Mouse (Mus musculus): ENCODE data around the gene S100a1.
A peak's percentile ranks its signal among the peaks of the same experiment; 100 is the strongest.

Gene S100a1

GRCm38 (mm10) chr3:90513796-90514590, at the start of gene S100a1, which contains the start of gene S100a13:
Gene S100a1, minus strand, starts transcription at chr3:90514392.
Gene S100a13, plus strand, starts transcription at chr3:90514435.
- no peak for DNase-seq

GRCm38 (mm10) chr3:90560008-90560628, 45.9 kb upstream of the S100a1 start, which contains the start of gene S100a3:
Gene S100a3, plus strand, starts transcription at chr3:90560578.
- no peak for DNase-seq

- DNase-seq, result no peak
Observed at GRCm38 (mm10) chr3:90555954-90556353, 41.8 kb upstream of the S100a1 start.

DNA sequence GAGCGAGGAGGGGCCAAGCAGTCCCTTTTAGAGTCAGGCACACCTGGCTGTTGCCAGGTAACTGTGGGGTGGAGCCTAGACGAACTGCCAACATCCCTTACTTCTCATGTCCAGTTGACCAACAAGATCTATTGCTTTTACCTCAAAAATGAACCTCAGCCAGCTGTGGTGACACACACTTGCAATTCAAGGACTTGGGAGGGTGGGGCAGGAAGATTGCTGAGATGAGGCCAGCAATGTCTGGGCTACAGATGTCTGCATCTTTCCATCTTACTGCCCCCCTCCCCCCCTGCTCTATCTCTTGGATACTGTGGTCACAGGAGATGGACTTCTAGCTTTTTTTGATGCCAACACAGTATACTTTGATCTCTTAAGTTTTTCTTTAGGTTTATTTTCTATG, 38.0 kb upstream of the S100a1 start:
- DNase-seq, result no peak

- no peak for DNase-seq
Observed at GRCm38 (mm10) chr3:90550421-90550790, 36.2 kb upstream of the S100a1 start.

GRCm38 (mm10) chr3:90549676-90550420, 35.7 kb upstream of the S100a1 start:
- no peak for DNase-seq

DNA sequence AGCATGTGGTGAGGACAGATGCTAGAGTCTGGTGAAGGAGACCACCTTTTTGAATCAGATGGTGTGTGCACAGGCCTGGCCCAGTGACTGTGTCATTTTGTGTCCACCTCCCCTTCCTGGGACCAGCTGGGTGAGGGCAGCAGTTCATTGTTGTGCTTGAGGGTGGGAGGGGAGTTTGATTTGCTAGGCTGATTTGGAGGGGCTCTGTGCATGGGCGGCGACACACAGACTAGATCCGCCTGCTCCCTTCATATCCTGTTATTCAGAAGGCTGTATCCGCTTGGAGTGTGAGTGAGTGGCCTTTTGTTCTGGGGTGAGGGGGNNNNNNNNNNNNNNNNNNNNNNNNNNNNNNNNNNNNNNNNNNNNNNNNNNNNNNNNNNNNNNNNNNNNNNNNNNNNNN, 26.7 kb upstream of the S100a1 start:
- no peak for DNase-seq

GRCm38 (mm10) chr3:90537905-90538296, 23.7 kb upstream of the S100a1 start:
- DNase-seq, result no peak

DNA sequence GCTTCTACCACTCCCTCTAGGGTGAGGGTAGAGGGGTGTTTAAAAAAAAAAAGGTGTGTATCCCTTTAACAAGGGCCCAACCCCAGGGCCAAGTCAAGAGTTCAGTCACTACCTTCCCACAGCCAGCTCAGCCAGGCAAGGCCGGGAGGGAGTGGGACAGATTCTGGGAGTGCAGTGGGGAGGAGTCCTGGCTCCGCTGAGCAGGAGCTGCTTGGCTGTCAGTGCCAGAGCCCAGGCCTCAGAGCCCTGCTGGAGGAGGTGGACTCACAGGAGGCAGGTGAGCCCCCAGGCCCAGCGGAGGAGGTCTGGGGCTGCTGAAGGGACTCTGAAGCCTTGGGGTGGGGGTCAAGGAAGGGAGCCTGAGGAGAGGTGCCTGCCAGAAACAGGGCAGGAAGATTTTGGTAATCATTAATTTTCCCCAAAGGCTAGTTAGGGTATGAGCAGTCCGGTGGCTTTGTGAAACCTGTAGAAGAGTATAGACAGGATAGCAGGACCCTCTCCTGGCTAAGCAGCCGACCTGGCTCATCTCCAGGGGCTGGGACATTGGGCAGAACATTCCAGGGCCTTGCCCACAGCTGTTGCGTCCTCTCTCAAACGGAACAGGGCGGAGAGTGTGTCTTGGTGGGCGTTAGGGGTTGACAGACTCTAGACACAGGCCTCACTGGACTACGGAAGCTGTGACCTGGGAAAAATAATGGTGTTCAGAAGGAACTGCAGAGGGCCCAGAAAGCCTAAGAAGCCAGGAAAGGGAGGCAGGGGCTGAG, 23.1 kb upstream of the S100a1 start, which contains the start of gene S100a16:
TSS of gene S100a16 (plus strand) at position 114 of the 764 bp plus-strand sequence.
- peak; percentile 53 for DNase-seq

GRCm38 (mm10) chr3:90535446-90535845, 21.3 kb upstream of the S100a1 start:
- no peak for DNase-seq

DNA sequence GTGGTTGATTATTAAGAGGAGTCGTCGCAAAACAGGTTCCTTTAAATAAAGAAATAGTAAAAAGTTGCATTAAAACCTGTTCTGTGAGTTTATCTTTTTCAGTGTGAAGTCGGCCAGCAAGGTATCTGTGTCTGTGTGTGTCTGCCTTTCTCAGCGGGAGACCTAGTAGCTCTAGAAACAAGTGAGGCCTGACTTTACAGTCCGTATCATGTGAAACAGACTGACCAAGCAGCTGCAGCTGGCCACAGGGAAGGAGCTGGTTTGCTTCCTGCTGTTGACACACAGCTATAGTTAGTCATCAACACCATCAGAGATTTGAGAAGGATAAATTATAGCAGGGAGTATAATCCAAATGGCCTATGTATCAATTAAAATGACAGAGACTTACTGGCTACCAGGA, 17.5 kb upstream of the S100a1 start:
- DNase-seq, result no peak

GRCm38 (mm10) chr3:90527291-90527873, 13.2 kb upstream of the S100a1 start:
- no peak for DNase-seq

DNA sequence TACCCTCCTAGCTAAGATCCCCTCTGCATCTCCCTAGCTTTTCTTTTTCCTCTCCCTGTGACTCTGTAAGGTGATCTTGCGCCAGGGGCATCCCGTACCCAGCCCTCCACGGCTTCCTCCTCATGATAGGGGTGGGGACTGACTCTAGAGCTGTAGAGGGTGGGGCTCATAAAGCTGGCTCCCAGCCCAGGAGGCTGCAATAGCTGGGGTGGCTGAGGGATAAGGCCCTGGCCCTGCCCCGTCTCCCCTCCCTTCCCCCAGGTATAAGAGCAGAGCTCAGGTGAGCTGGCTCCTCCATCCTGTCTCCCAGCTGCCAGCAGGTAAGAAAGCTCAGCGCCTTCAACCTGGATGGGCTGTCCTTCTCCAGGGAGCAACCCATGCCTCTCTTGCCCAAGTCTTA, 12.4 kb upstream of the S100a1 start, which contains the start of gene S100a14:
TSS of gene S100a14 (plus strand) at position 277 of the 400 bp plus-strand sequence.
- no peak for DNase-seq

DNA sequence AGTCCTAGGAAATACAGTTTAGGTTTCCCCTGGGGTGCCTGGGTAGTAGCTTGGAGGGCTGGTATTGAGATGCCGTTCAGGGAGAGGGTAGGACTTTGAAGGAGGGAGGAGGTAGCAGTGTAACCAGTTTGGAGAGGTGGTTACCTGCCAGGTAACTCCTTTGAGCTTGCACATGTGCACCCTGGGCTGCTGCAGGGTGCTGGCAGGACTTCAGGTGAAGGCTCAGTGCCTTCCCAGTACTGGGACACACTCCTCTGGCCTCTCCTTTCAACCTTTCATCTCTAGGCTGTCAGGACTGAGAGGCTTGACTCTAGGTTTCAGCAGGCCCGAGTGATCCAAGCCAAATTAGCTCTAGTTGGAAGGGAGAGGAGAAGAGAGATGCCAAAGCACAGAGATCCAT, 11.9 kb upstream of the S100a1 start:
- DNase-seq, result no peak

GRCm38 (mm10) chr3:90525421-90525820, 11.2 kb upstream of the S100a1 start:
- DNase-seq, result no peak

- DNase-seq, result no peak
Observed at GRCm38 (mm10) chr3:90517711-90518110, 3.5 kb upstream of the S100a1 start.

GRCm38 (mm10) chr3:90515789-90516188, 1.6 kb upstream of the S100a1 start:
- DNase-seq, result no peak

GRCm38 (mm10) chr3:90515242-90515641, 1.1 kb upstream of the S100a1 start:
- no peak for DNase-seq

GRCm38 (mm10) chr3:90514691-90515090, 499 bp upstream of the S100a1 start:
- no peak for DNase-seq

GRCm38 (mm10) chr3:90512948-90513642, 1.1 kb downstream of the S100a1 start:
- no peak for DNase-seq

DNA sequence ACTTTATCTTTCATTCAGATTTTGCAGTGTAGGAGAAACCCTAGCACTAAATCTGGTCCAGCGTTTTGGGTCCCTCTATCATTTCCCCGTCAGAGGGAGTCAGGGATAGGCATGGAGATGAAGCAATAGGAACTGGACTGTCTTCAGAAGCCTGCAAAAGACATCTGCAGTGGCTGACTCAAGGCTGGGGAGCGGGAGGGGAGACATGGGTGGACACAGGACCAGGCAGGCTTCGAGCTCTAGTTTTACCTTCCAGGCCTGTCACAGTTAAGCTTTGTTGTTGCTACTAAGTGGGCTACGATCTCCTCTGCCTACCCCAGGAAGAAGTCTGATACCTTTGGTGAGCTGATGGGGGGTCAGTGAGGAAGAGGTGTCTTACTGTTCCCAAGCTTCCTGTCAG, 1.9 kb downstream of the S100a1 start:
- no peak for DNase-seq

DNA sequence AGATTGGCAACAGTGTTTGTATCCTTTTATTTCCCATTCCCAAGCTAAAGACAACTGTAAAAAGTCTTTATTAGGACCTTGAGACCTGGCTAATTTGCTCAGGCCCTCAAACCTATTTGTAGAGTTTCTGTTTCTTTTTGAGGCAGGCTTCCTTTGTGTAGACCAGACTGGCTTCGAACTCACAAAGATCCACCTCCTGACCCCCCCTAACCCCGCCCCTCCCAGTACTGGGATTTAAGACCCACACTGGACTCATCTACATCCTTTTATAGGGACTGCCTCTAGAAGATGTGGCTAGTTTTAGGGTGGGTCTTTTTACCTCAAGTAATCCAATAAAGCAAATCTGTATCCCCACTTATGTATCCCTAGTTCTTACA, 4.5 kb downstream of the S100a1 start:
- DNase-seq, result no peak

Data from cerebellum, adult 11 months (tissue).